Comparison of ENCODE assay signal across 19 mouse cellular contexts in genomic region chr13:55047706-55048105, GRCm38 (mm10).
"Had no signal": no experiment of that assay in that cellular context is flagged by ENCODE, and none has a peak within 500 bp of the region (broad histone marks: within the 10 kb centered on the region; RNA-seq: fewer than 3 reads in every experiment).

No protein-coding gene starts in this region.

- ATAC-seq: liver, postnatal 0 days; lung, postnatal 0 days; midbrain, embryonic 15.5 days had no signal

- H3K4me1 ChIP-seq: liver, embryonic 15.5 days; lung, embryonic 15.5 days; megakaryocyte, embryonic 14.5 days; midbrain, embryonic 15.5 days; neural tube, embryonic 12.5 days had no signal

- H3K27me3 ChIP-seq: liver, embryonic 15.5 days; lung, embryonic 15.5 days; megakaryocyte, embryonic 14.5 days; midbrain, embryonic 12.5 days; midbrain, embryonic 15.5 days; neural tube, embryonic 12.5 days had no signal

- H3K9ac ChIP-seq: liver, embryonic 15.5 days; liver, postnatal 0 days; lung, embryonic 15.5 days; midbrain, embryonic 12.5 days; midbrain, embryonic 15.5 days; neural tube, embryonic 12.5 days had no signal

- H3K4me3 ChIP-seq: liver, embryonic 15.5 days; lung, embryonic 15.5 days; megakaryocyte, embryonic 14.5 days; midbrain, embryonic 12.5 days; midbrain, embryonic 15.5 days; neural tube, embryonic 12.5 days had no signal

- DNase-seq: liver, postnatal 0 days; lung, adult 2 months; lung, postnatal 14 days; lung, postnatal 36 days; right cerebral cortex, adult 18-20 months; right cerebral cortex, postnatal 25 days; right cerebral cortex, postnatal 4 days; spleen, adult 18-20 months; thymus, adult 18-20 months; thymus, postnatal 14 days; thymus, postnatal 36 days had no signal

- H3K36me3 ChIP-seq: midbrain, embryonic 15.5 days had no signal

- H3K9me3 ChIP-seq: liver, embryonic 15.5 days; lung, embryonic 15.5 days; megakaryocyte, embryonic 14.5 days; midbrain, embryonic 12.5 days; midbrain, embryonic 15.5 days; neural tube, embryonic 12.5 days had no signal

- H3K4me2 ChIP-seq: liver, embryonic 15.5 days; lung, embryonic 15.5 days; midbrain, embryonic 12.5 days; midbrain, embryonic 15.5 days; neural tube, embryonic 12.5 days had no signal

- H3K27ac ChIP-seq: liver, embryonic 15.5 days; lung, embryonic 15.5 days; macrophage; midbrain, embryonic 12.5 days; midbrain, embryonic 15.5 days; neural tube, embryonic 12.5 days had no signal
